Mouse (Mus musculus) frontal cortex, adult 2 months (tissue): ENCODE measurements at regions not wholly inside any gene's neighbourhood (a gene's known extent, or its start where the extent isn't known, plus 50 kb on each side); places are given as distances from the start of the nearest gene placed in this dataset.

Experiments used
- DNase-seq, 2 experiments: peaks; one replicate each; pipeline ENCODE4 v3.0.0; 2022; ENCODE audit warnings: low spot score in 1 of 2; ENCODE audit errors: extremely low spot score in 1 of 2

GRCm38 (mm10) chr6:133170548-133170947, 65.8 kb downstream of the Smim10l1 start:
- no peak for DNase-seq

DNA sequence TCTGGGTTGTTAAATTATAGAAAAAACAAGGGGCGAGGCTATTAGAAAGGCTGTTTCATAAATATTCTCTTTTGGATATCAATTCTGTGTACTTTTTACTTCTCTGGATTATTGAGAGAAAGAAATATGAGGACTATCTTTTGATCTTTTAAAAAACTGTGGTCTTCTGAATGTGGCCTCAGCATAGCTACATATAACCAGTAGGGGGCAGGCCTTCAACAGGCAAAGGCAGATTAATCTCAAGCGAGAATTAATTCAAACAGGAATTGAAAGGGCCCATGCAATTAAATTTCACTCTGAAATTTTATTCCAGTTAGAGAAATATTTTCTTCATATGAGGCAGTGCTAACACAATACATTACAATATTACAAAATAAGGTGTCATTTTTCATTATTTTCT, 66.6 kb downstream of the Smim10l1 start:
- peak in 1 of 2 experiments; percentile 4 for DNase-seq

- peak; percentile 5 to 74 for DNase-seq
Measured at GRCm38 (mm10) chr6:133206173-133206572, 85.8 kb upstream of the 5530400C23Rik start.
